Mouse (Mus musculus) cerebellum, adult 2 months (tissue): ENCODE results near the gene Amfr.

Source experiments
- CTCF ChIP-seq: fragments of 200-500 bp; IDR thresholded peaks from 2 replicates; pipeline ENCODE4 v1.5.1; 2011; ENCODE audit warnings: low read depth, mild to moderate bottlenecking, control low read depth, low read length, moderate library complexity, borderline replicate concordance; ENCODE audit not compliant: insufficient read depth
- POLR2A ChIP-seq: fragments of 200-500 bp; IDR thresholded peaks from 2 replicates; pipeline ENCODE4 v1.6.1; 2011; ENCODE audit warnings: low read length, control low read depth, borderline replicate concordance; ENCODE audit not compliant: insufficient read depth

DNA sequence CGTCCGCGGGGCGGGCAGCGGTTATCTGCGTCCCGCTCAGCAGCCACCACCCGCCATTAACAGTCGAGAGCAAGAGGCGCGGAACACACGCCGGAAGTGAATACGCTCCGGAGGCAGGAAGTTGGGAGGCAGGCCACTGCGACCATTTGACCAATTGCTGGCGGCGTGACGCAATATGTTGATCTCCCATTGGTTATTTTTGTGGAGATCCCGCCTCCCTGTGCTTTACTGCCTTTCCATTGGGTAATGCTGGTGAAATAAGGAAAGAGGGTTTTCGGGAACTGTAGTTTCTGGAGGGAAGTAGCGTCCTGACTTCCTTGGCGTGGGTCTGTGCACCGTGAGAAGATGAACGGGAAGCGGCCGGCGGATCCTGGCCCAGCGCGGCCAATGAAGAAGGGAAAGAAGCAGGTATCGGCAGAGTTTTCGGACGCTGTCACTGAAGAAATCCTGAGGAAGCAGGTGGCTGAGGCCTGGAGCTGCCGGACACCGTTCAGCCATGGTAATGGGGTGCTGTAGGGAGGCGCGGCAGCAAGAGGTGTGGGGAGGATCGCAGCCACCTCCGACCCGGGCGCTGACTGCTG, 24.4 kb upstream of the Amfr start, which contains the start of the genes Nudt21 and Ogfod1:
- TF ChIP-seq CTCF (no peak), POLR2A (peak; percentile 53; the same call in 1 of the 2 replicates)
